Mouse (Mus musculus) lung, embryonic 16.5 days (tissue): ENCODE measurements around the gene Tuft1. TPM values are rescaled to one million over a fixed set of nuclear protein-coding genes. Genes with fewer than 3 reads are reported as not detected.

Experiments
- ATAC-seq: fragments of 200-750 bp; cut with Nextera tagmentation; 2 replicates; pipeline ENCODE4 v1.8.0; 2017; ENCODE audit warnings: low read depth, mild to moderate bottlenecking, moderate library complexity
- H3K27ac ChIP-seq: fragments of 300-500 bp; sonication (generic); 2 replicates; pipeline ENCODE4 v1.5.1; 2014; ENCODE audit warnings: mild to moderate bottlenecking, control low read depth, low read length
- H3K27me3 ChIP-seq: fragments of 300-500 bp; sonication (generic); 2 replicates; pipeline ENCODE4 v1.6.1; 2014; ENCODE audit warnings: low read depth, low read length, mixed read lengths; ENCODE audit not compliant: control insufficient read depth, insufficient read depth
- H3K36me3 ChIP-seq: fragments of 300-500 bp; sonication (generic); 2 replicates; pipeline ENCODE4 v1.6.1; 2014; ENCODE audit warnings: low read length; ENCODE audit not compliant: control insufficient read depth, insufficient read depth
- H3K4me1 ChIP-seq: fragments of 300-500 bp; sonication (generic); replicated peaks from 2 replicates; pipeline ENCODE4 v1.6.1; 2014; ENCODE audit warnings: low read length, mixed read lengths; ENCODE audit not compliant: control insufficient read depth, insufficient read depth
- H3K4me2 ChIP-seq: fragments of 300-500 bp; sonication (generic); 2 replicates; pipeline ENCODE4 v1.6.1; 2014; ENCODE audit warnings: low read depth, low read length, control low read depth
- H3K4me3 ChIP-seq: fragments of 300-500 bp; sonication (generic); 2 replicates; pipeline ENCODE4 v1.5.1; 2014; ENCODE audit warnings: mild to moderate bottlenecking, low read length, control low read depth
- H3K9ac ChIP-seq: fragments of 300-500 bp; sonication (generic); 2 replicates; pipeline ENCODE4 v1.6.1; 2014; ENCODE audit warnings: low read length, control low read depth
- H3K9me3 ChIP-seq: fragments of 300-500 bp; sonication (generic); 2 replicates; pipeline ENCODE4 v1.6.1; 2016; ENCODE audit warnings: low read length; ENCODE audit not compliant: control insufficient read depth
- WGBS: fragments of 180-500 bp; shearing (Covaris S2); extraction: QIAGEN DNeasy Blood & Tissue Kit; methylation state at CpG from one replicate; pipeline ENCODE4 v1.1.7; 2014; 5-methylcytosine and 5-hydroxymethylcytosine counted together
- polyA plus RNA-seq: library from polyadenylated mRNA; unstranded; fragments of >200 nt; fragmentation: Nextera tagmentation; extraction: Ambion mirVana; gene quantifications from 2 replicates; pipeline ENCODE4 v1.2.1, GENCODE M21; 2015

The Tuft1 gene
- polyA plus RNA-seq, 1 experiment from 2014 or later = 10.9 TPM

GRCm38 (mm10) chr3:94591066-94591465 is 67.6 kb downstream of the Tuft1 start:
- H3K36me3 ChIP-seq = no peaks in the 10 kb centered on the region
- 72% methylated on average over 5 of the region's 5 CpGs for WGBS
- no peak overlapping the region for H3K4me3 ChIP-seq
- no peak for ATAC-seq
- no peak overlapping the region for H3K27ac ChIP-seq
- H3K4me2 ChIP-seq = no peak overlapping the region
- no peaks in the 10 kb centered on the region for H3K27me3 ChIP-seq
- H3K9ac ChIP-seq = no peak overlapping the region
- H3K9me3 ChIP-seq = no peaks in the 10 kb centered on the region
- no peaks in the 10 kb centered on the region for H3K4me1 ChIP-seq

- Histone ChIP-seq H3K27ac (no peak overlapping the region), H3K36me3 (no peaks in the 10 kb centered on the region), H3K4me1 (no peaks in the 10 kb centered on the region), H3K9me3 (no peaks in the 10 kb centered on the region), H3K9ac (no peak overlapping the region), H3K4me2 (no peak overlapping the region), H3K4me3 (no peak overlapping the region), H3K27me3 (no peaks in the 10 kb centered on the region)
- WGBS = 73% methylated on average over 5 of the region's 5 CpGs
- ATAC-seq = no peak
Measured at GRCm38 (mm10) chr3:94587962-94588361, 70.7 kb downstream of the Tuft1 start.

GRCm38 (mm10) chr3:94582944-94583343 is 75.7 kb downstream of the Tuft1 start:
- H3K36me3 ChIP-seq = no peaks in the 10 kb centered on the region
- no peaks in the 10 kb centered on the region for H3K9me3 ChIP-seq
- H3K4me3 ChIP-seq = peak overlapping the region; percentile 96
- H3K4me2 ChIP-seq = peak overlapping the region; percentile 33; the same call in 1 of the 2 replicates
- no peak overlapping the region for H3K9ac ChIP-seq
- peaks cover 15% of the 10 kb centered on the region for H3K4me1 ChIP-seq
- no peak for ATAC-seq
- H3K27ac ChIP-seq = no peak overlapping the region
- H3K27me3 ChIP-seq = no peaks in the 10 kb centered on the region
- WGBS = 68% methylated on average over 7 of the region's 7 CpGs

GRCm38 (mm10) chr3:94582456-94582891 is 76.2 kb downstream of the Tuft1 start, which contains the start of gene Snx27:
Gene Snx27, minus strand, starts transcription at chr3:94582716.
- WGBS = under 1% methylated on average over 35 of the region's 42 CpGs
- peak within 1 kb of the TSS; percentile 93 for H3K9ac ChIP-seq
- H3K4me1 ChIP-seq = peaks cover 17% of the 10 kb centered on the region
- no peaks in the 10 kb centered on the region for H3K27me3 ChIP-seq
- no peaks in the 10 kb centered on the region for H3K36me3 ChIP-seq
- H3K4me3 ChIP-seq = peak within 1 kb of the TSS; percentile 96
- ATAC-seq = peak; percentile 99
- peak within 1 kb of the TSS; percentile 92 for H3K4me2 ChIP-seq
- no peaks in the 10 kb centered on the region for H3K9me3 ChIP-seq
- peak within 1 kb of the TSS; percentile 90 for H3K27ac ChIP-seq

GRCm38 (mm10) chr3:94581793-94582455 is 76.7 kb downstream of the Tuft1 start:
- Histone ChIP-seq H3K36me3 (no peaks in the 10 kb centered on the region), H3K4me3 (peak overlapping the region; percentile 96), H3K4me1 (peaks cover 17% of the 10 kb centered on the region), H3K27me3 (no peaks in the 10 kb centered on the region), H3K4me2 (peak overlapping the region; percentile 92), H3K9me3 (no peaks in the 10 kb centered on the region), H3K27ac (peak overlapping the region; percentile 90), H3K9ac (peak overlapping the region; percentile 93)
- ATAC-seq = peak; percentile 79
- 2% methylated on average over 22 of the region's 48 CpGs for whole genome bisulfite sequencing

- Histone ChIP-seq H3K27me3 (no peaks in the 10 kb centered on the region), H3K4me2 (peak overlapping the region; percentile 92), H3K4me1 (peaks cover 17% of the 10 kb centered on the region), H3K27ac (peak overlapping the region; percentile 90), H3K9ac (peak overlapping the region; percentile 93), H3K9me3 (no peaks in the 10 kb centered on the region), H3K36me3 (no peaks in the 10 kb centered on the region), H3K4me3 (peak overlapping the region; percentile 96)
- ATAC-seq = no peak
- WGBS = 3% methylated on average over 16 of the region's 16 CpGs
Measured at GRCm38 (mm10) chr3:94581138-94581780, 77.4 kb downstream of the Tuft1 start.

GRCm38 (mm10) chr3:94574506-94574905 is 84.2 kb downstream of the Tuft1 start:
- peaks cover 9% of the 10 kb centered on the region; the same call in 1 of the 2 replicates for H3K4me1 ChIP-seq
- no peak for ATAC-seq
- H3K4me3 ChIP-seq = no peak overlapping the region
- no peak overlapping the region for H3K9ac ChIP-seq
- H3K27me3 ChIP-seq = no peaks in the 10 kb centered on the region
- H3K4me2 ChIP-seq = no peak overlapping the region
- WGBS = 69% methylated on average over 6 of the region's 6 CpGs
- H3K36me3 ChIP-seq = no peaks in the 10 kb centered on the region
- no peaks in the 10 kb centered on the region for H3K9me3 ChIP-seq
- H3K27ac ChIP-seq = no peak overlapping the region

GRCm38 (mm10) chr3:94567242-94567641 is 91.4 kb downstream of the Tuft1 start:
- ATAC-seq = peak; percentile 68
- Histone ChIP-seq H3K4me1 (peaks cover 18% of the 10 kb centered on the region), H3K27me3 (no peaks in the 10 kb centered on the region), H3K4me3 (no peak overlapping the region), H3K4me2 (no peak overlapping the region), H3K9me3 (no peaks in the 10 kb centered on the region), H3K9ac (no peak overlapping the region), H3K27ac (no peak overlapping the region), H3K36me3 (no peaks in the 10 kb centered on the region)
- WGBS = 27% methylated on average over 2 of the region's 2 CpGs

GRCm38 (mm10) chr3:94565557-94565956 is 93.1 kb downstream of the Tuft1 start:
- peak; percentile 58; the same call in 1 of the 2 replicates for ATAC-seq
- no peak overlapping the region for H3K27ac ChIP-seq

More at GRCm38 (mm10) chr3:94565557-94565956, 93.1 kb downstream of the Tuft1 start:
- WGBS = 53% methylated on average over 2 of the region's 2 CpGs
- peaks cover 20% of the 10 kb centered on the region for H3K4me1 ChIP-seq
- H3K27me3 ChIP-seq = no peaks in the 10 kb centered on the region
- no peak overlapping the region for H3K9ac ChIP-seq
- H3K4me2 ChIP-seq = no peak overlapping the region
- H3K9me3 ChIP-seq = no peaks in the 10 kb centered on the region
- peaks cover 3% of the 10 kb centered on the region; the same call in 1 of the 2 replicates for H3K36me3 ChIP-seq
- no peak overlapping the region for H3K4me3 ChIP-seq
